Mouse (Mus musculus): ENCODE measurements around the gene Sptan1. TPM values are rescaled to one million over a fixed set of nuclear protein-coding genes. Genes with fewer than 3 reads are reported as not detected.

Gene Sptan1
- total and polyA plus RNA-seq, 3 experiments: 73.8 to 113 (median 88.0) TPM

- in situ Hi-C loops (cut with MboI; ENCODE audit: low pct_ligation_motif_present, low pct_unique_long_range_greater_than_20kb, low sequenced_read_pairs): no loop called here
- H3K36me3 ChIP-seq (replicated peaks in 1 of 2; ENCODE audit: control insufficient read depth in 1 of 2, insufficient read depth in 1 of 2, low read length in 1 of 2): peaks cover 33 to 47% of the 10 kb centered on the region in 2 experiments
Observed at GRCm38 (mm10) chr2:29931194-29931593, 34.2 kb upstream of the Sptan1 start.

GRCm38 (mm10) chr2:29934906-29935599, 30.3 kb upstream of the Sptan1 start, which contains the start of gene Gle1:
Gene Gle1, plus strand, starts transcription at chr2:29935426.
- Histone ChIP-seq H3K27ac (ENCODE audit: insufficient read depth, low read depth) (no peak within 1 kb of the TSS), H3K4me3 (replicated peaks in 1 of 3; ENCODE audit: low read depth in 2 of 3, low read length in 2 of 3, poor library complexity in 1 of 3) (peak within 1 kb of the TSS; percentile 88 to 97 (median 92)), H3K27me3 (replicated peaks) (no peaks in the 10 kb centered on the region), H3K4me1 (ENCODE audit: control insufficient read depth in 1 of 2, insufficient read depth in 2 of 2) (peaks cover 2 to 12% of the 10 kb centered on the region in 2 experiments; a peak in 2 of 4 replicates), H3K9ac (ENCODE audit: insufficient read depth, low read depth) (peak within 1 kb of the TSS; percentile 50), H3K36me3 (replicated peaks in 1 of 2; ENCODE audit: control insufficient read depth in 1 of 2, insufficient read depth in 1 of 2, low read length in 1 of 2) (peaks cover 30 to 45% of the 10 kb centered on the region in 2 experiments), H3K9me3 (replicated peaks; ENCODE audit: low read length) (no peaks in the 10 kb centered on the region), H3K4me2 (ENCODE audit: insufficient read depth, low read depth, poor library complexity, severe bottlenecking) (peak within 1 kb of the TSS; percentile 59), H3K79me2 (replicated peaks; ENCODE audit: control insufficient read depth, extremely low read depth, insufficient read depth, poor library complexity, severe bottlenecking) (peaks cover 4% of the 10 kb centered on the region; the same call in 1 of the 2 replicates)
- peak; percentile 93 for DNase-seq (ENCODE audit: extremely low read depth)
- dilution Hi-C loops (cut with MboI; ENCODE audit: extremely low pct_ligation_motif_present, extremely low pct_unique_long_range_greater_than_20kb, low sequenced_read_pairs) (no loop called here), in situ Hi-C loops (cut with MboI; ENCODE audit: low pct_ligation_motif_present, low pct_unique_long_range_greater_than_20kb, low sequenced_read_pairs) (no loop called here)
- no peak for TF ChIP-seq JUND (conservative IDR thresholded peaks at IDR 0.05; ENCODE audit: low read depth, low read length)
- peak; percentile 54 for TF ChIP-seq NRF1 (IDR thresholded peaks at IDR 0.05; ENCODE audit: low read depth, low read length)
- peak; percentile 61; the same call in 1 of the 2 replicates for TF ChIP-seq IRF4 (IDR thresholded peaks at IDR 0.05; ENCODE audit: low read depth, low read length)
- no peak for TF ChIP-seq ZC3H11A (IDR thresholded peaks at IDR 0.05; ENCODE audit: low read depth, low read length)
- TF ChIP-seq NELFE (IDR thresholded peaks at IDR 0.05; ENCODE audit: low read depth, low read length): peak; percentile 86
- TF ChIP-seq E2F4 (IDR thresholded peaks at IDR 0.05; ENCODE audit: insufficient replicate concordance, low read depth, low read length): 0 out of 2 replicates have a peak, but pooled peaks have one; percentile 45
- TF ChIP-seq ZNF384 (IDR thresholded peaks at IDR 0.05; ENCODE audit: low read depth, low read length): 0 out of 2 replicates have a peak, but pooled peaks have one; percentile 25
- TF ChIP-seq UBTF (IDR thresholded peaks at IDR 0.05; ENCODE audit: low read depth, low read length): no peak
- peak; percentile 89 for TF ChIP-seq POLR2A (IDR thresholded peaks at IDR 0.05; ENCODE audit: low read depth, low read length)
- peak; percentile 100 for TF ChIP-seq MXI1 (IDR thresholded peaks at IDR 0.05; ENCODE audit: low read depth, low read length)
- peak; percentile 75; the same call in 1 of the 2 replicates for TF ChIP-seq ZMIZ1 (IDR thresholded peaks at IDR 0.05; ENCODE audit: low read depth, low read length)
- TF ChIP-seq KAT2A (IDR thresholded peaks at IDR 0.05; ENCODE audit: insufficient replicate concordance, low read length): peak; percentile 90; the same call in 1 of the 2 replicates
- TF ChIP-seq CTCF (conservative IDR thresholded peaks at IDR 0.05 in 1 of 2, IDR thresholded peaks at IDR 0.05 in 1 of 2; ENCODE audit: low read depth in 2 of 2, low read length in 2 of 2): peak in 1 of 2 experiments; percentile 69; a peak in 2 of 4 replicates
- peak; percentile 17; the same call in 1 of the 2 replicates for TF ChIP-seq SMC3 (IDR thresholded peaks at IDR 0.05; ENCODE audit: low read depth, low read length)
- peak; percentile 48; the same call in 1 of the 2 replicates for TF ChIP-seq MEF2A (IDR thresholded peaks at IDR 0.05; ENCODE audit: borderline replicate concordance, low read depth, low read length)
- no peak for TF ChIP-seq RAD21 (IDR thresholded peaks at IDR 0.05; ENCODE audit: low read depth, low read length)
- TF ChIP-seq CHD1 (IDR thresholded peaks at IDR 0.05; ENCODE audit: low read depth, low read length): no peak
- TF ChIP-seq USF1 (IDR thresholded peaks at IDR 0.05; ENCODE audit: low read depth, low read length): no peak
- TF ChIP-seq MAX (IDR thresholded peaks at IDR 0.05; ENCODE audit: low read length): peak; percentile 87
- TF ChIP-seq MYC (IDR thresholded peaks at IDR 0.05; ENCODE audit: low read depth, low read length): peak; percentile 26; the same call in 1 of the 2 replicates
- TF ChIP-seq PAX5 (IDR thresholded peaks at IDR 0.05; ENCODE audit: low read length): no peak
- 0 out of 2 replicates have a peak, but pooled peaks have one; percentile 22 for TF ChIP-seq RCOR1 (conservative IDR thresholded peaks at IDR 0.05; ENCODE audit: low read depth, low read length)
- no peak for TF ChIP-seq ZKSCAN1 (IDR thresholded peaks at IDR 0.05; ENCODE audit: borderline replicate concordance, low read depth, low read length)
- peak; percentile 87 for TF ChIP-seq TCF12 (IDR thresholded peaks at IDR 0.05; ENCODE audit: low read depth, low read length)
- 0 out of 2 replicates have a peak, but pooled peaks have one; percentile 5 for TF ChIP-seq ETS1 (conservative IDR thresholded peaks at IDR 0.05; ENCODE audit: low read depth, low read length)
- TF ChIP-seq SIN3A (IDR thresholded peaks at IDR 0.05; ENCODE audit: low read length): peak; percentile 100

More at GRCm38 (mm10) chr2:29931194-29931593, 34.2 kb upstream of the Sptan1 start:
- H3K27me3 ChIP-seq (replicated peaks): no peaks in the 10 kb centered on the region
- dilution Hi-C loops (cut with MboI; ENCODE audit: extremely low pct_ligation_motif_present, extremely low pct_unique_long_range_greater_than_20kb, low sequenced_read_pairs): no loop called here
- no peaks in the 10 kb centered on the region for H3K9me3 ChIP-seq (replicated peaks; ENCODE audit: low read length)
- no peak overlapping the region for H3K4me3 ChIP-seq (replicated peaks in 1 of 3; ENCODE audit: low read depth in 2 of 3, low read length in 2 of 3, poor library complexity in 1 of 3)
- no peak overlapping the region for H3K9ac ChIP-seq (ENCODE audit: insufficient read depth, low read depth)
- peaks cover 1 to 4% of the 10 kb centered on the region in 2 experiments; a peak in 2 of 4 replicates for H3K4me1 ChIP-seq (ENCODE audit: control insufficient read depth in 1 of 2, insufficient read depth in 2 of 2)
- H3K4me2 ChIP-seq (ENCODE audit: insufficient read depth, low read depth, poor library complexity, severe bottlenecking): no peak overlapping the region
- no peak for TF ChIP-seq IRF4 (IDR thresholded peaks at IDR 0.05; ENCODE audit: low read depth, low read length)
- TF ChIP-seq E2F4 (IDR thresholded peaks at IDR 0.05; ENCODE audit: insufficient replicate concordance, low read depth, low read length): no peak
- TF ChIP-seq MAX (IDR thresholded peaks at IDR 0.05; ENCODE audit: low read length): no peak
- TF ChIP-seq MAZ (IDR thresholded peaks at IDR 0.05; ENCODE audit: low read depth, low read length): no peak
- TF ChIP-seq KAT2A (IDR thresholded peaks at IDR 0.05; ENCODE audit: insufficient replicate concordance, low read length): no peak
- no peak for TF ChIP-seq POLR2AphosphoS2 (IDR thresholded peaks at IDR 0.05; ENCODE audit: low read depth, low read length)
- TF ChIP-seq ZNF384 (IDR thresholded peaks at IDR 0.05; ENCODE audit: low read depth, low read length): no peak
- no peak for TF ChIP-seq MEF2A (IDR thresholded peaks at IDR 0.05; ENCODE audit: borderline replicate concordance, low read depth, low read length)
- no peak for TF ChIP-seq UBTF (IDR thresholded peaks at IDR 0.05; ENCODE audit: low read depth, low read length)
- TF ChIP-seq CHD1 (IDR thresholded peaks at IDR 0.05; ENCODE audit: low read depth, low read length): no peak
- TF ChIP-seq SMC3 (IDR thresholded peaks at IDR 0.05; ENCODE audit: low read depth, low read length): no peak
- no peak for TF ChIP-seq ZC3H11A (IDR thresholded peaks at IDR 0.05; ENCODE audit: low read depth, low read length)
- no peak for TF ChIP-seq NRF1 (IDR thresholded peaks at IDR 0.05; ENCODE audit: low read depth, low read length)
- peaks cover 4% of the 10 kb centered on the region; the same call in 1 of the 2 replicates for H3K79me2 ChIP-seq (replicated peaks; ENCODE audit: control insufficient read depth, extremely low read depth, insufficient read depth, poor library complexity, severe bottlenecking)
- DNase-seq (ENCODE audit: extremely low read depth): no peak
- no peak overlapping the region for H3K27ac ChIP-seq (ENCODE audit: insufficient read depth, low read depth)
